Mouse (Mus musculus) cerebellum, adult 2 months (tissue): ENCODE results near the gene Fth1. TPM values are rescaled to one million over a fixed set of nuclear protein-coding genes. Genes with fewer than 3 reads are reported as not detected.

ENCODE experiments used
- DNase-seq, 2 experiments: peaks; one replicate each; pipeline ENCODE4 v3.0.0; 2021
- H3K27ac ChIP-seq: fragments of 200-500 bp; 2 replicates; pipeline ENCODE4 v1.5.1; 2012; ENCODE audit warnings: low read length, control low read depth, inconsistent platforms; ENCODE audit not compliant: insufficient read depth
- H3K27me3 ChIP-seq: fragments of 200-500 bp; 2 replicates; pipeline ENCODE4 v1.6.1; 2012; ENCODE audit warnings: inconsistent platforms, mild to moderate bottlenecking, low read length, moderate library complexity; ENCODE audit not compliant: control insufficient read depth, insufficient read depth
- H3K4me1 ChIP-seq: fragments of 200-500 bp; 2 replicates; pipeline ENCODE4 v1.6.1; 2011; ENCODE audit warnings: low read length; ENCODE audit not compliant: control insufficient read depth, insufficient read depth
- H3K4me3 ChIP-seq: fragments of 200-500 bp; replicated peaks from 2 replicates; pipeline ENCODE3; 2011; ENCODE audit warnings: mild to moderate bottlenecking, low read depth, low read length, control low read depth; ENCODE audit not compliant: insufficient read depth
- CTCF ChIP-seq: fragments of 200-500 bp; IDR thresholded peaks from 2 replicates; pipeline ENCODE4 v1.5.1; 2011; ENCODE audit warnings: low read depth, mild to moderate bottlenecking, control low read depth, low read length, moderate library complexity, borderline replicate concordance; ENCODE audit not compliant: insufficient read depth
- POLR2A ChIP-seq: fragments of 200-500 bp; IDR thresholded peaks from 2 replicates; pipeline ENCODE4 v1.6.1; 2011; ENCODE audit warnings: low read length, control low read depth, borderline replicate concordance; ENCODE audit not compliant: insufficient read depth
- WGBS: fragments of 180-500 bp; shearing (Covaris S2); methylation state at CpG from one replicate; pipeline ENCODE4 v1.1.7; 2018; 5-methylcytosine and 5-hydroxymethylcytosine counted together
- polyA plus RNA-seq: library from polyadenylated mRNA; depleted of rRNA; stranded (reverse); fragments of >200 nt; gene quantifications from 2 replicates; pipeline ENCODE4 v1.2.3, GENCODE M21; 2012; rRNA removed

The Fth1 gene
- polyA plus RNA-seq, 1 experiment: 5,845 TPM

DNA sequence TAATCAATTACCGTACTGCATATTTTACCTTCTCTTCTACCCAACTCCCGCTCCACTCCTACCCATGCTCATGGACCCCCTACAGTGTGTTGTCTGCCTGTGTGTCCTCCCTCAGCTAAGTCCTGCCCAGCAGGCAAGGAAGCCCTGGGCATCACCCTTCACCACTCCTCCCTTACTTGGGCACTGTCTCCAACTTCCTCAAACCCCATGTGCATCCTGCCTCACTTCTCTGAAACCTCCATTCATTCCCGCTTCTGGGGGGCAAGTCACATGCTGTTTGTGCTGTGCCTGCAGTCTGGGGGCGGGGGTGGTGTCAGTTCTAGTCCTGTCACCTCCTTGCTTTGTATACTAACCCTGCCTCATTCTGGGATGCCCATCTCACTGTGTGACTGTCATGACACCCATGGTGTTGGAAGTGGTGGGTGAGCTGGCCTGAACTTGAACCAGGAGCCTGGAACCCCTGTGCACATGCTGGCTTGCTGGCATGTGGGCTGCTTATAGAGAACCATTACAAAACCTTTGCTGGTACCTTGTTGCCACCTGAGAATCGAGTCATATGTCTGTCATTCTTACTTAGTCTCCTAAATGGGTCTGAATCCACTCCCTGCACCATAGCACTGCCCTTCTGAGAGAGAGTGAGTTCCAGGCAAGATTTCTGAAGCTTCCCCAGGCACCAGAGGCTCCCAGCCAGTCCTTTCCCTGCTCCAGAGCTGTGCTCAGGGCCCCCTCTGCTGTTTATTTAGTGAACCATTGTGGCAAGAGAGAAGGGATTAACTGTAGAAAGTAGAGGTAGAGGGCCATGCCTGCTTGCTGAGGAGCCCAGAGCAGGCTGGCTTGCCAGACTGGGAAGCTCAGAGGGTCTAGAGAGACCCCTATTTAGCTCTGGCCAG is 42.3 kb downstream of the Fth1 start:
- peaks cover 10% of the 10 kb centered on the region for H3K4me1 ChIP-seq
- WGBS: 66% methylated on average over 5 of the region's 5 CpGs
- DNase-seq: no peak
- H3K4me3 ChIP-seq: no peak overlapping the region
- H3K27ac ChIP-seq: no peak overlapping the region
- H3K27me3 ChIP-seq: no peaks in the 10 kb centered on the region
- TF ChIP-seq POLR2A (no peak), CTCF (peak; percentile 2; the same call in 1 of the 2 replicates)

DNA sequence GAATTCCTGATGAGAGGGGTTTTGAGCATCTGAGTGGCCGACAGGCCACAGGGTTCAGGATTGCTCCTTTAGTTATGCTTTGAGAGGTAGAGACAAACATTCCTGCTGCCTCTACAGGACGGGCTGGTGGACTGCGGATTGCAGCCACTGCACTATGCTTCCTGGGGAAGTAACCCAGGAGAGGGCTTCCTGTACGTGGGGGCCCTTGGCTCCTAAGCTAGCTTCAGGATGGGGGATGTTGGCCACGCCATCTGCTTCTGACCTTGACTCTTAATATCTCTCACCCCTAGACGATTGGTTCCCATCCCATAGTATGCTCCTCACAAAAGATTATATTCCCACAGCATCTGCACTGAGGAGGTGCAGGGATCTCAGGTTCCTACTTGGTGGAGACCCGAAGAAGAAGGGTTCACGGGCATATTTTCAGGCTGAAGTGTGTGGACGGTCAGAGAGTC is 42.9 kb downstream of the Fth1 start:
- no peak for DNase-seq
- no peak overlapping the region for H3K4me3 ChIP-seq
- H3K27ac ChIP-seq: no peak overlapping the region
- H3K27me3 ChIP-seq: no peaks in the 10 kb centered on the region
- TF ChIP-seq CTCF (no peak), POLR2A (no peak)
- peaks cover 10% of the 10 kb centered on the region for H3K4me1 ChIP-seq
- WGBS: 69% methylated on average over 9 of the region's 9 CpGs

DNA sequence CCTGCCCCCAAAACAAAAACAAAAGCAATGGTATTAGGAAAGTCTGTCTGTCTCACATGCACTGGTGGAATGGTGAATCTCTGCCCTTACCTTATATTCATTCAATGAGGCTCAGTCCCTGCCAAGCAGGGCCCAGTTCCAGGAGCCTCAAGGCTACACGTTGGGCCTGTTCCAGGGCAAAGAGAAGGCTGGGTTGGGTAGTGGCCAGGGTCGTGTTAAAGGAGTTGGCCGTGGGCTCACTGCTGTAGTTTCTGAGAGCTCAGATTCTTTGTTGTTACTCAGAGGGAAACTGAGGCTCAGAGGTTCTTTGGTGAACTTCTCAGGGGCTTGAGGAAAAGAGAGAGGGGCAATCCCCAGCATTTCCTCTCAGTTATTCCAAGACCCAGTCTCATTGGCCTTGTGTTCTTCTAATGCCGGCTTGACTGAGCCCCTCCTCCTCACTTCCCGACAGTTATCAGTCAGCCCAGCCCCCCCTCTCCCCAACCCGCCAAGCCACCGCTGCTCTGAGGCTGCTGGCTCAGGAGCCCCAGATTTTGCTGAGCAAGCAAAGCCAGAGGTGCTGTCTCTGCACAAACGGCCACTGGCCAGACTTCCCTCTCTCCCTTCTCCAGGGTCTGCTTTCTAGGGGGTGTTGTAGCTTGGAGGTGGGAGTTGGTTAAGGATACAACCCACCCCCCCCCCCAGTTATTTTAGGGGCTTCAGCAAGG is 44.9 kb downstream of the Fth1 start:
- TF ChIP-seq CTCF (no peak), POLR2A (no peak)
- WGBS: 8% methylated on average over 8 of the region's 8 CpGs
- no peak for DNase-seq

DNA sequence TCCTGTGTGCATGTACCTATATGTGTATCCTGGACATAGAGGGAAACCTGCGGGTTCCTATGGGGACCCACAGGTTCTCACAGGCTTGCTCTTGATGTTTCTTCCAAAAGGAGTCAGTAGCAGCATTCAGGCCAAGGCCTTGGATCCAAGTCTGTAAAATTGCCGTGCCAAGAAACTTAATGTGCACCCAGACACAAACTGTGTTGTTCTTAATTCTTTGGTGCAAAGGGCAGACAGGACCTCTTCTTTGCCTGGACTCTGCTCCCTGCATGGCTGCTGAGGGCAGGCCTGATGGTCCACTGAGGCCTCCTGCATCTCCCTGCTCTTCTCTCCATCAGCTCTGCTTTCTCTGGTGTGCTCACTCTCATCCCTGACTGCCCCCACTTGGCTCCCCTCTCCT is 49.3 kb downstream of the Fth1 start:
- no peak for DNase-seq
- TF ChIP-seq POLR2A: no peak
- no peak for TF ChIP-seq CTCF
- 87% methylated on average over 2 of the region's 2 CpGs for WGBS
- Histone ChIP-seq H3K27ac (no peak overlapping the region), H3K27me3 (no peaks in the 10 kb centered on the region), H3K4me3 (no peak overlapping the region), H3K4me1 (no peaks in the 10 kb centered on the region; the same call in 1 of the 2 replicates)

More for the DNA sequence above, 44.9 kb downstream of the Fth1 start:
- Histone ChIP-seq H3K27me3 (no peaks in the 10 kb centered on the region), H3K4me3 (no peak overlapping the region), H3K27ac (no peak overlapping the region), H3K4me1 (no peaks in the 10 kb centered on the region)

DNA sequence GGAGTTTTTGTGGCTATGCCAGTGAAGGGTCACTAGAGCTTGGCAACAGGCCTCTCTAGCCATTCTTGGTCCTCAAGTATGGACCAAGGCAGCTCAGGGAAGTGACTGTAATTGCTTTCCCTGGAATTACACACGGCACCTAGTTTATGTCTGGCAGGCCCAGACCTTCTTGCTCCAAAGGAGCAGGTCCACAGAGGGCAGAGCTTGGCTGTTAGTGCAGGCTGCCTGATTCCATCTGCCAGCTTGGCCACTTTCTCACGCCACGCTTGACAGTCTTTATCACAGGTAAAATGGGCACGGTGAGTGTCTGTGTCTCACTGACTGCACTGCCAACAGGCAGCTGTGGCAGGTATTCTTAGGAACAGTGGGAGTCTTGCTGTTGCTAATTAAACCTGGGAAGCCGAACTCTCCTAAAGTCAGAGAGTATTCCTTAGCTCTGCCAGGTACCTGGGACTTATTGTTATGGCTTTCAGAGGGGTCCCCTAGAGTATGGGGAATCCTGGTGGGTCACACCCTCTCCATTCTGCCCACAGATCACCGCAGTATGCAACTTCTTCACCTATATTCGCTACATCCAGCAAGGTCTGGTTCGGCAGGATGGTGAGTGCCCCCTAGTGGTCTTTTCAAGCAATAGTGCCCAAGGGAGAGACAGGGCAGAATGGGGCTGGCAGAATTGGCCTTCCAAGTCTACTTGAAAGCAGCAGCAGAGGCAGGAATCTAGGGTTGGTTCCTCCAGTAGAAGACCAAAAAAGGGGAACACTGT is 53.0 kb downstream of the Fth1 start:
- Histone ChIP-seq H3K27ac (no peak overlapping the region), H3K4me3 (no peak overlapping the region), H3K4me1 (no peaks in the 10 kb centered on the region; the same call in 1 of the 2 replicates), H3K27me3 (no peaks in the 10 kb centered on the region)
- WGBS: 9% methylated on average over 8 of the region's 8 CpGs
- TF ChIP-seq POLR2A: no peak
- peak; percentile 82 for TF ChIP-seq CTCF
- peak; percentile 70 to 72 for DNase-seq

DNA sequence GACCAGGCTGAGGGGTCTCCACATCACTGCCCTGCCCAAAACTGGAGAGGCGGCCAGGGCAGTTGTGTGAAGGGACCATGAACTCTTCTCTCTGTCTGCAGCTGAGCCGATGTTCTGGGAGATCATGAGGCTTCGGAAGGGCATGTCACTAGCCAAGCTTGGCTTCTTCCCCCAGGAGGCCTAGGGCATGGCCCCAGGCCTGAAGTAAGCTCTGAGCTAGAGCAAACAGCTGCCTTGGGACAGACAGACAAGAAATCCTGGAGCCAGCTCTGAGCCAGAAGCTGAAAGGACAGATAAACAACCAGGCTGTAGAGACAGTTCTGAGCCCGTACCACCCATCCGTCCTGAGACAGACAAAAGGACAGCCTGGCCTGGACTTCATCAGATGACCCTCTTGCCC is 54.0 kb downstream of the Fth1 start:
- H3K27me3 ChIP-seq: no peaks in the 10 kb centered on the region
- DNase-seq: no peak
- H3K4me1 ChIP-seq: peaks cover 3% of the 10 kb centered on the region; the same call in 1 of the 2 replicates
- no peak for TF ChIP-seq POLR2A
- no peak for TF ChIP-seq CTCF
- 86% methylated on average over 5 of the region's 5 CpGs for WGBS
- no peak overlapping the region for H3K27ac ChIP-seq
- H3K4me3 ChIP-seq: no peak overlapping the region

Other genes with a start within 250 kb of the Fth1 start
- not detected in 2 replicates for gene Scgb2a2, start 133.0 kb upstream of the Fth1 start, polyA plus RNA-seq
- gene Incenp, start 81.0 kb upstream of the Fth1 start, polyA plus RNA-seq: 16.3 and 16.7 TPM in 2 replicates
- gene Best1, start 21.0 kb downstream of the Fth1 start, polyA plus RNA-seq: 0.77 and 1.1 TPM in 2 replicates
- 9.5 and 9.7 TPM in 2 replicates for gene Rab3il1, start 21.1 kb downstream of the Fth1 start, polyA plus RNA-seq
- 30.9 and 35.5 TPM in 2 replicates for gene Fads3, start 61.0 kb downstream of the Fth1 start, polyA plus RNA-seq
- 104 and 115 TPM in 2 replicates for gene Fads2, start 121.1 kb downstream of the Fth1 start, polyA plus RNA-seq
- gene Fads1, start 202.3 kb downstream of the Fth1 start, polyA plus RNA-seq: 141 and 161 TPM in 2 replicates
- 59.2 and 65.5 TPM in 2 replicates for gene Tmem258, start 223.4 kb downstream of the Fth1 start, polyA plus RNA-seq
- gene Fen1, start 223.6 kb downstream of the Fth1 start, polyA plus RNA-seq: 19.9 and 20.2 TPM in 2 replicates